Mouse (Mus musculus): ENCODE results near the gene C2cd3. TPM values are rescaled to one million over a fixed set of nuclear protein-coding genes. Genes with fewer than 3 reads are reported as not detected.

Gene C2cd3
- 10 to 100 TPM; 15.2 to 18.5 TPM for total RNA-seq (2021)
- long read RNA-seq, partial matches to known transcripts: 3 of 4 reads
- long read RNA-seq, other reads (novel, unspliced or antisense): 1 of 4 reads

GRCm38 (mm10) chr7:100371495-100372451 is at the start of gene C2cd3, which contains the start of gene Ppme1:
TSS of gene C2cd3 (plus strand) at chr7:100372233.
TSS of gene Ppme1 (minus strand) at chr7:100372307.
- peak; percentile 98 to 99 for DNase-seq (ENCODE audit: low spot score in 2 of 2)

GRCm38 (mm10) chr7:100323721-100324120 is 48.3 kb upstream of the C2cd3 start:
- no peak for DNase-seq (ENCODE audit: low spot score in 2 of 2)

GRCm38 (mm10) chr7:100325482-100325881 is 46.6 kb upstream of the C2cd3 start:
- peak; percentile 75 to 77 for DNase-seq (ENCODE audit: low spot score in 2 of 2)

GRCm38 (mm10) chr7:100327514-100327913 is 44.5 kb upstream of the C2cd3 start:
- no peak for DNase-seq (ENCODE audit: low spot score in 2 of 2)

- DNase-seq (ENCODE audit: low spot score in 2 of 2): no peak
Observed at GRCm38 (mm10) chr7:100328636-100329035, 43.4 kb upstream of the C2cd3 start.

GRCm38 (mm10) chr7:100331269-100331668 is 40.8 kb upstream of the C2cd3 start:
- no peak for DNase-seq (ENCODE audit: low spot score in 2 of 2)

- DNase-seq (ENCODE audit: low spot score in 2 of 2): no peak
Observed at GRCm38 (mm10) chr7:100335921-100336320, 36.1 kb upstream of the C2cd3 start.

GRCm38 (mm10) chr7:100354984-100355383 is 17.0 kb upstream of the C2cd3 start:
- no peak for DNase-seq (ENCODE audit: low spot score in 2 of 2)

GRCm38 (mm10) chr7:100356324-100356723 is 15.7 kb upstream of the C2cd3 start:
- no peak for DNase-seq (ENCODE audit: low spot score in 2 of 2)

- no peak for DNase-seq (ENCODE audit: low spot score in 2 of 2)
Observed at GRCm38 (mm10) chr7:100356768-100357167, 15.3 kb upstream of the C2cd3 start.

- no peak for DNase-seq (ENCODE audit: low spot score in 2 of 2)
Observed at GRCm38 (mm10) chr7:100357856-100358255, 14.2 kb upstream of the C2cd3 start.

GRCm38 (mm10) chr7:100363162-100363561 is 8.9 kb upstream of the C2cd3 start:
- DNase-seq (ENCODE audit: low spot score in 2 of 2): no peak

GRCm38 (mm10) chr7:100364888-100365287 is 7.1 kb upstream of the C2cd3 start:
- no peak for DNase-seq (ENCODE audit: low spot score in 2 of 2)

GRCm38 (mm10) chr7:100372452-100372980 is 483 bp downstream of the C2cd3 start:
- no peak for DNase-seq (ENCODE audit: low spot score in 2 of 2)

GRCm38 (mm10) chr7:100378257-100378656 is 6.2 kb downstream of the C2cd3 start:
- no peak for DNase-seq (ENCODE audit: low spot score in 2 of 2)

GRCm38 (mm10) chr7:100381161-100381560 is 9.1 kb downstream of the C2cd3 start:
- no peak for DNase-seq (ENCODE audit: low spot score in 2 of 2)

GRCm38 (mm10) chr7:100383207-100383606 is 11.2 kb downstream of the C2cd3 start:
- DNase-seq (ENCODE audit: low spot score in 2 of 2): no peak

GRCm38 (mm10) chr7:100388174-100388573 is 16.1 kb downstream of the C2cd3 start:
- no peak for DNase-seq (ENCODE audit: low spot score in 2 of 2)

GRCm38 (mm10) chr7:100390166-100390565 is 18.1 kb downstream of the C2cd3 start:
- no peak for DNase-seq (ENCODE audit: low spot score in 2 of 2)

GRCm38 (mm10) chr7:100392265-100392664 is 20.2 kb downstream of the C2cd3 start:
- DNase-seq (ENCODE audit: low spot score in 2 of 2): peak; percentile 22 to 38

- no peak for DNase-seq (ENCODE audit: low spot score in 2 of 2)
Observed at GRCm38 (mm10) chr7:100399231-100399913, 27.3 kb downstream of the C2cd3 start.

All from layer of hippocampus, postnatal 10 days (tissue).